Mouse (Mus musculus) C2C12 (cell line): ENCODE data around the gene Cebpz. TPM values are rescaled to one million over a fixed set of nuclear protein-coding genes. Genes with fewer than 3 reads are reported as not detected.

Experiments
- H3K27me3 ChIP-seq: one replicate; pipeline ENCODE4 v1.6.1; 2011; ENCODE audit not compliant: control insufficient read depth, insufficient read depth, insufficient read length
- H3K36me3 ChIP-seq: one replicate; pipeline ENCODE4 v1.6.1; 2011; ENCODE audit not compliant: control insufficient read depth, insufficient read depth
- H3K4me3 ChIP-seq: one replicate; pipeline ENCODE4 v1.5.1; 2011; ENCODE audit warnings: mild to moderate bottlenecking, control low read depth; ENCODE audit not compliant: poor library complexity, insufficient read depth, severe bottlenecking
- H3K79me2 ChIP-seq: one replicate; pipeline ENCODE4 v1.6.1; 2011; ENCODE audit not compliant: control insufficient read depth, insufficient read depth
- H3K79me3 ChIP-seq: one replicate; pipeline ENCODE4 v1.6.1; 2011; ENCODE audit warnings: low read depth, control low read depth
- H3ac ChIP-seq: one replicate; pipeline ENCODE3; 2011; ENCODE audit warnings: low read depth; ENCODE audit not compliant: control insufficient read depth, insufficient read length
- CEBPB ChIP-seq: IDR thresholded peaks from one replicate; pipeline ENCODE4 v1.6.1; 2011; ENCODE audit warnings: low read depth, mild to moderate bottlenecking, control low read depth, moderate library complexity
- CTCF ChIP-seq: IDR thresholded peaks from one replicate; pipeline ENCODE4 v1.5.1; 2011; ENCODE audit not compliant: control insufficient read depth, insufficient read depth, insufficient read length
- FOSL1 ChIP-seq: IDR thresholded peaks from one replicate; pipeline ENCODE4 v1.8.0; 2011; ENCODE audit warnings: mild to moderate bottlenecking, low read length; ENCODE audit not compliant: poor library complexity, insufficient read depth, severe bottlenecking
- MAX ChIP-seq: IDR thresholded peaks from one replicate; pipeline ENCODE4 v1.6.1; 2011; ENCODE audit warnings: mild to moderate bottlenecking, control low read depth
- MYOD1 ChIP-seq: IDR thresholded peaks from one replicate; pipeline ENCODE4 v1.6.1; 2011; ENCODE audit warnings: low read depth; ENCODE audit not compliant: control insufficient read depth, insufficient read length
- MYOG ChIP-seq: IDR thresholded peaks from one replicate; pipeline ENCODE4 v1.6.1; 2011; ENCODE audit not compliant: control insufficient read depth, insufficient read length; ENCODE audit errors: extremely low read depth
- USF1 ChIP-seq: IDR thresholded peaks from one replicate; pipeline ENCODE4 v1.6.1; 2011; ENCODE audit warnings: low read depth, mild to moderate bottlenecking, control low read depth, moderate library complexity
- long read RNA-seq, 2 experiments: library from polyadenylated mRNA; unstranded; transcript quantifications; one replicate each; pipeline ENCODE4 v2.0.0; 2019 to 2020
- polyA plus RNA-seq: library from polyadenylated mRNA; unstranded; fragments of >200 nt; fragmentation: generic; extraction: Trizol; gene quantifications from one replicate; pipeline ENCODE4 v1.2.1, GENCODE M21; 2012; ENCODE audit warnings: missing spikeins

The Cebpz gene
- 11.3 TPM for polyA plus RNA-seq
- long read RNA-seq, experiment 1, full-length matches to known transcripts: 6 of 30 reads
- long read RNA-seq, experiment 1, partial matches to known transcripts: 23 of 30 reads
- long read RNA-seq, experiment 1, other reads (novel, unspliced or antisense): 1 of 30 reads
- long read RNA-seq, experiment 2, full-length matches to known transcripts: 60 of 136 reads
- long read RNA-seq, experiment 2, partial matches to known transcripts: 76 of 136 reads
- long read RNA-seq, experiment 2, other reads (novel, unspliced or antisense): 0 of 136 reads

GRCm38 (mm10) chr17:78936466-78937228 lies at the start of gene Cebpz, which contains the start of gene Ndufaf7:
TSS of gene Cebpz (minus strand) at chr17:78937066.
TSS of gene Ndufaf7 (plus strand) at chr17:78937136.
- Histone ChIP-seq H3ac (peak within 1 kb of the TSS; percentile 94), H3K4me3 (peak within 1 kb of the TSS; percentile 98), H3K27me3 (no peaks in the 10 kb centered on the region), H3K79me3 (peaks cover 31% of the 10 kb centered on the region), H3K36me3 (peaks cover 33% of the 10 kb centered on the region), H3K79me2 (peaks cover 62% of the 10 kb centered on the region)
- no peak for TF ChIP-seq CTCF
- peak; percentile 65 for TF ChIP-seq MAX
- no peak for TF ChIP-seq CEBPB
- no peak for TF ChIP-seq USF1
- no peak for TF ChIP-seq MYOG

GRCm38 (mm10) chr17:78983736-78984135 lies 46.9 kb upstream of the Cebpz start:
- Histone ChIP-seq H3K4me3 (no peak overlapping the region), H3ac (no peak overlapping the region), H3K79me2 (peaks cover 9% of the 10 kb centered on the region), H3K27me3 (no peaks in the 10 kb centered on the region), H3K79me3 (peaks cover 8% of the 10 kb centered on the region), H3K36me3 (peaks cover 23% of the 10 kb centered on the region)
- no peak for TF ChIP-seq MYOD1
- no peak for TF ChIP-seq CEBPB
- no peak for TF ChIP-seq CTCF
- no peak for TF ChIP-seq FOSL1
- no peak for TF ChIP-seq MYOG
- TF ChIP-seq MAX: no peak
- no peak for TF ChIP-seq USF1

GRCm38 (mm10) chr17:78983166-78983565 lies 46.3 kb upstream of the Cebpz start:
- H3K27me3 ChIP-seq: no peaks in the 10 kb centered on the region
- no peak overlapping the region for H3K4me3 ChIP-seq
- no peak overlapping the region for H3ac ChIP-seq
- no peak for TF ChIP-seq MYOD1
- no peak for TF ChIP-seq CTCF
- TF ChIP-seq MYOG: no peak
- no peak for TF ChIP-seq CEBPB
- TF ChIP-seq MAX: no peak
- TF ChIP-seq FOSL1: no peak
- TF ChIP-seq USF1: no peak
- peaks cover 8% of the 10 kb centered on the region for H3K79me3 ChIP-seq
- H3K79me2 ChIP-seq: peaks cover 5% of the 10 kb centered on the region
- H3K36me3 ChIP-seq: peaks cover 23% of the 10 kb centered on the region

GRCm38 (mm10) chr17:78968500-78968899 lies 31.6 kb upstream of the Cebpz start:
- no peak overlapping the region for H3K4me3 ChIP-seq
- no peak overlapping the region for H3ac ChIP-seq
- H3K36me3 ChIP-seq: peaks cover 23% of the 10 kb centered on the region
- no peaks in the 10 kb centered on the region for H3K79me3 ChIP-seq
- TF ChIP-seq FOSL1 (no peak), CTCF (no peak)
- H3K27me3 ChIP-seq: no peaks in the 10 kb centered on the region
- H3K79me2 ChIP-seq: no peaks in the 10 kb centered on the region

- TF ChIP-seq CTCF (no peak), MYOD1 (no peak), MAX (no peak), FOSL1 (no peak), MYOG (no peak), CEBPB (no peak), USF1 (no peak)
- no peaks in the 10 kb centered on the region for H3K79me2 ChIP-seq
- peaks cover 21% of the 10 kb centered on the region for H3K36me3 ChIP-seq
Measured at GRCm38 (mm10) chr17:78966092-78966883, 29.4 kb upstream of the Cebpz start.

More at GRCm38 (mm10) chr17:78966092-78966883, 29.4 kb upstream of the Cebpz start:
- Histone ChIP-seq H3K27me3 (no peaks in the 10 kb centered on the region), H3K79me3 (no peaks in the 10 kb centered on the region), H3K4me3 (no peak overlapping the region), H3ac (no peak overlapping the region)
